Mouse (Mus musculus): ENCODE data around the gene Wdr90.
A peak's percentile ranks its signal among the peaks of the same experiment; 100 is the strongest.
"Not testable (repeated sequence)": the region's sequence is repeated elsewhere in the genome, so short reads cannot be mapped to it uniquely, and the experiment has no call there.

Gene Wdr90

GRCm38 (mm10) chr17:25829558-25830017 lies 31.7 kb downstream of the Wdr90 start:
- no peak for DNase-seq

- DNase-seq: peak; percentile 87
Observed at GRCm38 (mm10) chr17:25828712-25829557, 32.4 kb downstream of the Wdr90 start, which contains the start of gene Jmjd8. Jmjd8 (plus strand) TSS chr17:25828867.

- DNase-seq: no peak
Observed at GRCm38 (mm10) chr17:25828223-25828594, 33.1 kb downstream of the Wdr90 start.

- no peak for DNase-seq
Observed at GRCm38 (mm10) chr17:25827546-25828222, 33.6 kb downstream of the Wdr90 start.

DNA sequence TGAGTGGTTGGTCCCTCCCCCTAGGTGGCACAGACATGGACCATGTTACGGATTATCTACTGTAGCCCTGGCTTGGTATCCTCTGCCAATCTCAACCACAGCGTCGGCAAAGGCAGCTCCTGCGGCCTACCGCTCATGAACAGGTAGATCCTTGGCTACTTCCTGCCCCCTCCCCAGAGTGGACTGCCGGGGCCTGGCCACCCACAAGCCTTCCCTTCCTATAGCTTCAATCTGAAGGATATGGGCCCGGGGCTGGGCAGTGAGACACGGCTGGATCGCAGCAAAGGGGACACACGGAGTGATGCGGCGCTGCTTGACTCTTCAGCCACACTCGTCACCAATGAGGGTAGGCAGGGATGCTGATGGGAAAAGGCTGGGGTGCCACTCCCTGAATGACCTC lies 34.3 kb downstream of the Wdr90 start:
- no peak for DNase-seq

DNA sequence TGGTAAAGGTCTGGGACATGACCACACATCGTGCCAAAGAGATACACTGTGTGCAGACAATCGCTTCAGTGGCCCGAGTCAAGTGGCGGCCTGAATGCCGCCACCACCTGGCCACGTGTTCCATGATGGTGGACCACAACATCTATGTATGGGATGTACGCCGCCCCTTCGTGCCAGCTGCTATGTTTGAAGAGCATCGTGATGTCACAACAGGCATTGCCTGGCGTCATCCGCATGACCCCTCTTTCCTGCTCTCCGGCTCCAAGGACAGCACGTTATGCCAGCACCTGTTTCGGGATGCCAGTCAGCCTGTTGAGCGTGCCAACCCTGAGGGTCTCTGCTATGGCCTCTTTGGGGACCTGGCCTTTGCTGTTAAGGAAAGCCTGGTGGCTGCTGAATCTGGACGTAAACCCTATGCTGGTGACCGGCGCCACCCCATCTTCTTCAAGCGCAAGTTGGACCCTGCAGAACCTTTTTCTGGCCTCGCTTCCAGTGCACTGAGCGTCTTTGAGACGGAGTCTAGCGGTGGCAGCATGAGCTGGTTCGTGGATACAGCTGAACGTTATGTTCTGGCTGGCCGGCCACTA lies 35.2 kb downstream of the Wdr90 start:
- no peak for DNase-seq

- no peak for DNase-seq
Observed at GRCm38 (mm10) chr17:25825311-25825710, 36.0 kb downstream of the Wdr90 start.

- no peak for DNase-seq
Observed at GRCm38 (mm10) chr17:25824362-25825142, 36.7 kb downstream of the Wdr90 start.

GRCm38 (mm10) chr17:25823452-25823851 lies 37.8 kb downstream of the Wdr90 start, which contains the start of gene Wdr24:
Wdr24 (plus strand) TSS chr17:25823627.
- peak; percentile 85 for DNase-seq

DNA sequence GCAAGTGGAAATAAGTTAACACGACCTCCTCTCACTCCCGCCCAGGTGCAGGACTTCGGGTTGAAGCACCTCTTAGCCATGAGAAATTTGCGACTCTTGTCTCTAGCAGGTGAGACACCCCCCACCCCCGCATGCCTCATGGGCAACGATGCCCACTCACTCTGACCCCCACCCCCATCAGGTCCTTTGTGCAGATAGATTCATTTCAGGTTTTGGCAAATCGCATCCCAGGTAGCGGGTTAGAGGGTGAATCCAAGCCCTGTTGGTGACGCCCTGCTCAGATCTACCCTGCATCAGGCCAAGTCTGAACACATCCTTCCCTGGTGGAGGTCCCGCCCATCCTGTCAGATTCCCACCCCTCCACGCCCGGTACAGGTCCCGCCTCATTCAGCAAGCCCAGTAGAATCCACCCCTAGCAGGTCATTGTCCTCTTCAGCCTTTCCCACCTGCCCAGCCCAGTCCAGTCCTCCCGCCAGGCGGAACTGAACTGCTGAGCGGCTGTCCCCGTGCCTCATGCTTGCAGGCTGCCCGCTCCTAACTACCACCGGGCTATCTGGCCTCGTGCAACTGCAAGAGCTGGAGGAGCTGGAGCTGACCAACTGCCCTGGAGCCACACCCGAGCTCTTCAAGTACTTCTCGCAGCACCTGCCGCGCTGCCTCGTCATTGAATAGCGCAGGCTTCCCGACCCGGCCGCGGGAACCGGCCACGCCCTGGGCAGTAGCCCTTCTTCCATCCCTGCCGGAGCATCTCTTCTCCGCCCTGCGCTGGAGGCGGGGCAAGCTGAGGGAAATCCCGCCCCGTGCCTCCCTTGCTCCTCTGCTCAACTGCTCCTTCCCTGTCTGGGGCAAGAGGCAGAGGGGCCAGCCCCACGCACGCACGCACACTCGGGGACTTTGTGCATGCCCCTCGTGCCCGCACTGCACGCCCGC lies 42.2 kb downstream of the Wdr90 start:
- no peak for DNase-seq

GRCm38 (mm10) chr17:25817662-25818061 lies 43.6 kb downstream of the Wdr90 start:
- DNase-seq: no peak

- DNase-seq: peak; percentile 89
Observed at GRCm38 (mm10) chr17:25813471-25813870, 47.8 kb downstream of the Wdr90 start.

DNA sequence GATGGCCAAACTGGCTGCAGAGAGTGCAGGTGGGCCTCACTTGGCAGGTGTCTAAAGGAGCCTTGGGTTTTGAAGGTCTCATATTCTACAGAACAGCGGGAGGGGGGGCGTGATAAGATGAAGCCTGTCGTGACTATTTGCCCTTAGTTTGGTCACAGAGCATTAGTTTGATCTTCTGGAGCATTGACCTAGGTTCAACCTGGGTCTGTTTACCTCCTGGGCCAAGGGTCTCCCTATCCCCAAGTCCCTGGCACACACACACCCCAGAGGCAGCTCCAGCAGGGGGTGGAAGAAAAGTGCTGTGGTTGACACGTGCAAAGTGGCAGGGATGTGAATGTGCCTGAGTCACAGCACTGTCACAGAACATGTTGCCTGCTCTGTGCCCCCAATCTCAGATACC lies 50.4 kb downstream of the Wdr90 start:
- DNase-seq: no peak

DNA sequence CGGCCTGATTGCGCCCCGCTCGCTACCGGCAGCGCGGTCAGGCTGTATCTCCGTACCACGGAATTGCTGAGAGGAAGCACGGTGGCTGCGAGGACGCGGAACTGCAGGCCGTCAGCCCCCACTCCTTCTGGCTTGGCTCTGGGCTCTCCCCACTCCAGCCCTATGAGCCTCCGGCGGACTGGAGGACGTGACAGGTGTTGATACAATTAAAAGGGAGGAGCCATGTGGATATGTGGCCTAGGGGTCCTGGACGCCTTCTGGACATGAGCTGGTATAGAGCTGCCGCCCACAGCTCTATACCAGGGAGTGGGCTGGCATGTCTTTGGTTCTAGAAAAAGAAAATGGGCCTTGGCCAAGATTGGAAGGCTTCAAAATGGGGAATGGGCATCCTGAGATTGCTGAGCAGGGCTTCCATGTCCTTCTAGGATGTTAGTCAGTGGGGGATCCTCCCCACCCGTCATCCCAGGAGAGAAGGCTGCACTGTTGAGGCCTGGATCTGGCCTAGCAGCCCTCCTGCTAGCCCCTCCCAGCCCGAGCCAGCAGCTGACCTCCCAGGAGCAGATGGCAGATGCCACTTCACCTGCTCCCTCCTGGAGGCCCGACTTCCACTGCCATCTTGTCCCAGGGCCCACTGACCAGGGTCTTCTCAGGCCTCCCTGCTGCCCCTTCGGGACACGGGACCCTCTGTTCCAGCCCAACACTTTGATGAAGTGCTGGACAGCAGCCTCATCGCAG lies 51.5 kb downstream of the Wdr90 start:
- no peak for DNase-seq

DNA sequence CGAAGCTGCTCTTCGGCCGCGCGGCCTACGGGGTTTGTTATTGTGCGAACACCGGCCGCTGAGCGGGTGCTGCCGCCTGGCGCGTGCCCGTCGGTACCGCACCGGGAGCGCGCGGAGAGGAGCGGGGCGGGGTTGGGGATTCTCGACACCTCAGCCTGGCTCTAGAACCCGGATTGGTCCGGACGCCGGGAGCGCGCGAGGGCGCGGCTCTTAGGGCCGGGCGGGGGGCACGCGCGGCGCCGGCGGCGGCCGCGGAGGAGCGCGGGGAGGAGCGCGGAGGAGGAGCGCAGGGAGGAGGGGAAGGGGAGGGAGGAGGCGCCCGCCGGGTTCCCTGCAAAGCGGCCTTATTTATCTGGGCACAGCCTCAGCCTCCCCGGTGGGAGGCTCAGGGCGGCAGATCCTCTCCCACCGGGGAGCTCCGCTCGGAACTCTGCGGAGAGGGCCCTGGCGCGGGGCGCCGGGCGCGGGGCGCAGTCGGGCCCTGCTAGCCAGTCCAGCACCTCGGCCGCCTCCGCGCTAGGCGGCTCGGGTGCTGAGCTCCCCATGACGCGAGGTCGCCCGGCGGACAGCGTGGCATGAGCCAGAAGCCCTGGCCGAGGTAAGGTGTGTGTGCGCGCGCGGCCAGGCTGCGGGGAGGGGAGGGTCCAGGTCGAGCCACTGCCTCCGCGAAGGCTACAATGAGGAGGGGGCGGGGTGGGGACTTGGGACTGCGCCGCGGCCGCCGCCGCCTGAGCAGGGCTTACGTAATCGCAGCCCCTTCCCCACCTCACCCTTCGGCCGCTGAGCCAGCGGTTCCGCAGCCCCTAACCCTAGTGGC lies 52.3 kb downstream of the Wdr90 start, which contains the start of gene Fbxl16:
TSS of gene Fbxl16 (plus strand) at position 297 of the 817 bp plus-strand sequence.
- DNase-seq: peak; percentile 92

DNA sequence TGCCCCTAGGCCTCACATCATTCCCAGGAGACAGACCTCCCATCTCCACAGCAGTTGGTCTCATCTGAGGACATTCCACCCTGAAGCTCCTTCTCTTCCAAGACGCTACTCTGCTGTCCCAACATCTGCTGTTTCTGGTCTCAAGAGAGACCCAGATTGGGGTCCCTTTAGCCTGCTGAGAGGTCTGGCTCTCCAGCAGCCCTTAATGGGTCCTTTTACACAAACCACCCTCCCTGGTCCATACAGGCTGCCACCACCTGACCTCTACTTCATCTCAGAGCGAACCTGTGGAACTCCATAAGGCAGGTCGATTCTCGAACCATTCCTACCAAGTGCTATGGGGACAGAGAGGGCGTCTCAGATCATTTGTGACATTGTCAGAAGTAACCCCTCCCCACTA lies 53.3 kb downstream of the Wdr90 start:
- no peak for DNase-seq

DNA sequence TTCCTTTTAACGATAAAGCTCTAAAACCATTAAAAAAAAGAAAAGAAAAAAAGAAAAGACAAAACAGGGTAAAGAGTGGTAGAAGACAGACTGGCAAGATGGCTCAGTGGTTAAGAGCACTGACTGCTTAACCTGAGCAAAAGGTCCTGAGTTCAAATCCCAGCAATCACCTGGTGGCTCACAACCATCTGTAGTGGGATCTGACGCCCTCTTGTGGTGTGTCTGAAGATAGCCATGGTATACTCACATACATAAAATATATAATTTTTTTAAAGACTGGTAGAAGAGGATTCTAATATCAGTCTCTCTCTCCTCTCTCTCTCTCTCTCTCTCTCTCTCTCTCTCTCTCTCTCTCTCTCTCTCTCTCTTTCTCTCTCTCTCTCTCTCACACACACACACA lies 53.8 kb downstream of the Wdr90 start:
- DNase-seq: not testable (repeated sequence)

DNA sequence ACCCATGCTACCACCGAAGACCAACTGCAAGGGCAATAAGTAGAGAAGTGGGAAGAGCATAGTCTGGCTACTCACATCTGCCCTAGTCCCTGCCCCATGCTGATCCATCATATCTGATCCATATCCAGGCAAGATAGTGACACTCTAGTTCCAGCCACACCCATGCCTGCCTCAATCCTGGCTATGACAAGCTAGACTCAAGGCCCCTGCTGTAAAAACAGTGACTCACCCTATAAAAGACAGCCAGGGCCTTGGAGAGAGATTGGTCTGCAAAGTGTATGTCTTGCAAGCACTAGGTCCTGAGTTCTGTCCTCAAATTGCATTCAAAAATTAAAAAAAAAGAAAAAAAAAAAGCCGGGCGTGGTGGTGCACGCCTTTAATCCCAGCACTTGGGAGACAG lies 54.8 kb downstream of the Wdr90 start:
- no peak for DNase-seq

GRCm38 (mm10) chr17:25802825-25803517 lies 58.3 kb downstream of the Wdr90 start:
- DNase-seq: peak; percentile 94
